17 mouse cellular contexts compared by ENCODE assay signal in genomic region chr1:155608524-155608923, GRCm38 (mm10).
"Had no signal": no experiment of that assay in that cellular context is flagged by ENCODE, and none has a peak within 500 bp of the region (broad histone marks: within the 10 kb centered on the region; RNA-seq: fewer than 3 reads in every experiment).

No protein-coding gene starts in this region.

- ATAC-seq: liver, embryonic 12.5 days; liver, postnatal 0 days; lung, postnatal 0 days; midbrain, embryonic 13.5 days; midbrain, embryonic 15.5 days; midbrain, embryonic 16.5 days had no signal

- DNase-seq: left cerebral cortex, postnatal 4 days; liver; liver, embryonic 13.5 days; liver, postnatal 0 days; lung, adult 18-20 months; lung, adult 2 months; lung, embryonic 14.5 days; lung, postnatal 10 days; lung, postnatal 14 days; lung, postnatal 36 days; lung, postnatal 4 days; midbrain, embryonic 14.5 days had no signal
